Mouse (Mus musculus) heart, adult 2 months (tissue): Measurements from ENCODE around the gene Atpif1. TPM values are rescaled to one million over a fixed set of nuclear protein-coding genes. Genes with fewer than 3 reads are reported as not detected.
"Not testable (repeated sequence)": the region's sequence is repeated elsewhere in the genome, so short reads cannot be mapped to it uniquely, and the experiment has no call there.

ENCODE experiments used
- DNase-seq, 2 experiments: peaks; one replicate each; pipeline ENCODE4 v3.0.0; 2021
- H3K27ac ChIP-seq: fragments of 200-600 bp; 2 replicates; pipeline ENCODE4 v1.8.1; 2022
- H3K27me3 ChIP-seq: fragments of 200-500 bp; 2 replicates; pipeline ENCODE4 v1.6.1; 2012; ENCODE audit warnings: mild to moderate bottlenecking, low read length, inconsistent platforms, mixed read lengths; ENCODE audit not compliant: control insufficient read depth, insufficient read depth
- H3K36me3 ChIP-seq: fragments of 200-500 bp; 2 replicates; pipeline ENCODE4 v1.6.1; 2012; ENCODE audit warnings: low read length, inconsistent platforms; ENCODE audit not compliant: control insufficient read depth, insufficient read depth
- H3K4me1 ChIP-seq: fragments of 200-500 bp; 2 replicates; pipeline ENCODE4 v1.6.1; 2011; ENCODE audit warnings: low read length; ENCODE audit not compliant: control insufficient read depth, insufficient read depth
- H3K4me3 ChIP-seq: fragments of 200-600 bp; 2 replicates; pipeline ENCODE4 v1.8.1; 2022
- H3K79me2 ChIP-seq: fragments of 200-500 bp; replicated peaks from 2 replicates; pipeline ENCODE4 v1.6.1; 2012; ENCODE audit warnings: mild to moderate bottlenecking, inconsistent platforms, low read length, moderate library complexity, mixed read lengths; ENCODE audit not compliant: control insufficient read depth, insufficient read depth
- H3K9ac ChIP-seq: fragments of 200-500 bp; 2 replicates; pipeline ENCODE4 v1.6.1; 2012; ENCODE audit warnings: low read depth, mild to moderate bottlenecking, control low read depth, inconsistent platforms, low read length, mixed read lengths
- CTCF ChIP-seq: fragments of 200-600 bp; IDR thresholded peaks from 2 replicates; pipeline ENCODE4 v1.8.1; 2022; ENCODE audit warnings: antibody characterized with exemption, mild to moderate bottlenecking, moderate library complexity
- EP300 ChIP-seq: fragments of 200-500 bp; IDR thresholded peaks from 2 replicates; pipeline ENCODE4 v1.6.1; 2011; ENCODE audit warnings: low read depth, low read length, control low read depth; ENCODE audit not compliant: insufficient read depth
- POLR2A ChIP-seq: fragments of 200-500 bp; IDR thresholded peaks from 2 replicates; pipeline ENCODE4 v1.6.1; 2011; ENCODE audit warnings: mild to moderate bottlenecking, low read depth, low read length, control low read depth; ENCODE audit not compliant: insufficient read depth
- WGBS: fragments of 180-500 bp; shearing (Covaris S2); methylation state at CpG from one replicate; pipeline ENCODE4 v1.1.7; 2018; 5-methylcytosine and 5-hydroxymethylcytosine counted together
- intact Hi-C: fragments of 180-260 bp; cut with DNase I; formaldehyde crosslinking; loops from one replicate; pipeline ENCODE4 v1.15.1; 2025
- polyA plus RNA-seq: library from polyadenylated mRNA; depleted of rRNA; stranded (reverse); fragments of >200 nt; gene quantifications from 2 replicates; pipeline ENCODE4 v1.2.3, GENCODE M21; 2012; rRNA removed
- total RNA-seq, 2 experiments: library from RNA; stranded (reverse); gene quantifications; 2 replicates each; pipeline ENCODE4 v1.2.3; 2021

Atpif1 gene
- total and polyA plus RNA-seq, 3 experiments, result 146 to 299 (median 287) TPM

DNA sequence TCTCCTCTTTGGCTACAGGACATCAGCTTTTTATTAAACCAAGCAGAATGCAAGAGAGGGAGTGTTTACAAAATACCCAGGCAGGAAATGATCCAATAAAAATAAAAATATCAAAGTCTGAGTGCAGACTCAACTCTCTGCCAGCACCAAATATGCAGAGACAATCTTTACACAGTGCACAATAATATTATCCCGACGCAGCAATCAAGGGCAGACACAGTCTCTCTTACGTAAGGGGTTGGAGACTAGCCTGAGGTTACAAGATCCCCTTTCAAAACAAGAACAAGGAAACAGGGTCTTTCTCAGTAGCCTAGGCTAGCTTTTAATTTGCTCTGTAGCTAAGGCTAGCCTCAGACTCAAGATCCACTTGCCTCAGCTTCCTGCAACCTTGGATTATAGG, 44.9 kb downstream of the Atpif1 start:
- Histone ChIP-seq H3K79me2 (no peaks in the 10 kb centered on the region), H3K4me1 (no peaks in the 10 kb centered on the region; the same call in none of the 2 replicates), H3K27ac (no peak overlapping the region), H3K27me3 (no peaks in the 10 kb centered on the region), H3K9ac (no peak overlapping the region), H3K36me3 (no peaks in the 10 kb centered on the region), H3K4me3 (no peak overlapping the region)
- WGBS, result 62% methylated on average over 3 of the region's 3 CpGs
- intact Hi-C loops, result no loop called here
- no peak for TF ChIP-seq CTCF
- no peak for TF ChIP-seq POLR2A
- no peak for TF ChIP-seq EP300
- no peak for DNase-seq

DNA sequence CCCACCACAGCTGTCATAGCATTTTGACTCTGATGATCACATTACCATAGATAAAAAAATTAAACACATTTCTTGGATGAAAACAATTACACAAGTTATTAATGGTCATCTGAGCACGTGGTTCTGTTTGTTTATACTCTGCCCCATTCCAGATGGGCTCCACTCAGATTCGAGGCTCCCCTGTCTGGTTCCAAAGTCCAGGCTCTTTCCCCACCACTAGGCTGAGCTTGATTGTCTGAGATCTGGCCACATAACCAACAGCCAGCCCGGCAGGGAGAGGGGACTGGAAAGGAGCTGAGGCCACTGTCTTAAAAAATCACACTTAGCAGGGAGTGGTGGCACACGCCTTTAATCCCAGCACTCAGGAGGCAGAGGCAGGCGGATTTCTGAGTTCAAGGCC, 48.6 kb downstream of the Atpif1 start:
- WGBS, result 69% methylated on average over 5 of the region's 5 CpGs

DNA sequence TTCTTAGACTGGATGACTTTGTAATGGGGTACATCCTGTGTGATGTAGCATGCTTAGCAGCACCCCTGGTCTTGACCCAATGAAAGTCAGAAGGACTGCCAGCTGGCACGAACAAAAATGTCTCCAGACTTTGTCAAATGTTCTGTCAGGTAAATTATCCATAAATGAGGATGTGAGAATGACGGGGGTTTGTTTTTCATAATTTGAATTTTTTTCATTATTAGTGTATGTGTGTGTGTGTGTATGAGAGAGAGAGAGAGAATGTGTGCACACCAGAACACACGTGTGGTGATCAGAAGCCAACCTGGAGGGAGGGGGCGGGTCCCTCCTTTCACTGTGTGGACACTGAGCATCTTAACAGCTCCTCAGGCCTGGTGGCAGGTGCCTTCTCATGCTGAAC, 49.2 kb downstream of the Atpif1 start:
- no peak overlapping the region for H3K9ac ChIP-seq
- TF ChIP-seq POLR2A (no peak), CTCF (no peak), EP300 (no peak)
- H3K27ac ChIP-seq, result no peak overlapping the region
- intact Hi-C loops, result no loop called here
- 78% methylated on average over 4 of the region's 4 CpGs for WGBS
- H3K4me3 ChIP-seq, result no peak overlapping the region
- H3K79me2 ChIP-seq, result no peaks in the 10 kb centered on the region
- no peaks in the 10 kb centered on the region; the same call in 1 of the 2 replicates for H3K4me1 ChIP-seq
- H3K36me3 ChIP-seq, result no peaks in the 10 kb centered on the region
- no peak for DNase-seq
- no peaks in the 10 kb centered on the region for H3K27me3 ChIP-seq

More for the DNA sequence above, 48.6 kb downstream of the Atpif1 start:
- Histone ChIP-seq H3K4me3 (no peak overlapping the region), H3K4me1 (no peaks in the 10 kb centered on the region; the same call in 1 of the 2 replicates), H3K27me3 (no peaks in the 10 kb centered on the region), H3K27ac (no peak overlapping the region), H3K79me2 (no peaks in the 10 kb centered on the region), H3K9ac (no peak overlapping the region), H3K36me3 (no peaks in the 10 kb centered on the region)
- TF ChIP-seq EP300, result no peak
- no peak for TF ChIP-seq POLR2A
- no peak for TF ChIP-seq CTCF
- no peak for DNase-seq
- intact Hi-C loops, result no loop called here

DNA sequence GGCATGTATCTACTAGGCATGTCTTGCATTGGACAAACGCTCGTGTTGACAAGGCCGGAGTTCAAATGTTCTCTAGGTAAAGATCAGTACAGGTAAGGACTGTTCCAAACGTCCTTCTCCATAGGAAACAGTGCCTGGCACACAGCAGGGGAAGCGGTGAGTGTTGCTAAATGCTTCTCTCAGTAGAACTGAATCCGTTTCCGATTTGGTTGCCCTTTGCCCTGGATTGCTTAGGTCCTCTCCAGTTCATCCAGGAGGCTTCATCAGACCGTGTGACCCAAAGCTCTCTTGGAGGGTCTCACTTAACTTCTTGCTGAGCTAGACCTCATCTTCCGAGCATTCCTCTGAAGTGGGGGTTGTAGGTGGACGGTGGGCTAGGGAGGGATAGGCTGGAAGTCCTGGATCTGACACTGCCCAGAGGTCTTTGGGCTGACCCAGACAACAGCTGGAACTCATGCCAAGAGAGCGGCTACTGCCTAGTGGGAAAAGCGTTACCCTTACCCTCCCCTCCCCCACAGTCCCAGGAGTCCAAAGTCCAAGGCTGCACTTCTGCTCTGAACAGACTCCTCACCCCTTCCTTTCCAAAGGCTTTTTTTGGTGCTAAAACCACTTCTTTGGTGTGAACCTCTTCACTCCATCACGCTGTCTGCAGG, 50.4 kb downstream of the Atpif1 start:
- DNase-seq, result no peak
- no peak for TF ChIP-seq EP300
- no peak for TF ChIP-seq CTCF
- TF ChIP-seq POLR2A, result no peak

DNA sequence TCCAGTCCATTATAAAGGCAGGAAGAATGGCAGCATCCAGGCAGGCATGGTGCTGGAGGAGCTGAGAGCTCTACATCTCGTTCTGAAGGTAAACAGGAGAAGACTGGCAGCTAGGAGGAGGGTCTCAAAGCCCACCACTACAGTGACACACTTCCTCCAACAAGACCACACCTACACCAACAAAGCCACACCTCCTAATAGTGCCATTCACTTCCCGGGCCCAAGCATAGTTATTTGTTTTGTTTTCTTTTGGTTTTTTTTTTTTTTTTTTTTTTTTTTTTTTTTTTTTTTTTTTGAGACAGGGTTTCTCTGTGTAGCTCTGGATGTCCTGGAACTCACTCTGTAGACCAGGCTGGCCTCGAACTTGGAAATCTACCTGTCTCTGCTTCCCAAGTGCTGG, 51.4 kb downstream of the Atpif1 start:
- H3K27me3 ChIP-seq, H3K9ac ChIP-seq, H3K27ac ChIP-seq, H3K4me3 ChIP-seq, H3K79me2 ChIP-seq, DNase-seq, H3K4me1 ChIP-seq, intact Hi-C loops, H3K36me3 ChIP-seq: not testable (repeated sequence)
- WGBS, result 66% methylated on average over 3 of the region's 3 CpGs

More for the DNA sequence above, 50.4 kb downstream of the Atpif1 start:
- H3K27ac ChIP-seq, result no peak overlapping the region
- 56% methylated on average over 13 of the region's 13 CpGs for WGBS
- H3K27me3 ChIP-seq, result no peaks in the 10 kb centered on the region
- H3K4me1 ChIP-seq, result no peaks in the 10 kb centered on the region
- intact Hi-C loops, result no loop called here
- H3K9ac ChIP-seq, result no peak overlapping the region
- no peak overlapping the region for H3K4me3 ChIP-seq
- no peaks in the 10 kb centered on the region for H3K36me3 ChIP-seq
- no peaks in the 10 kb centered on the region for H3K79me2 ChIP-seq

Other genes with a start within 250 kb of the Atpif1 start
- gene Rab42, start 230.3 kb downstream of the Atpif1 start, total RNA-seq, result 1 to 10 TPM in 1 of 2 experiments, under 1 TPM in 1; 0.73 to 1.1 TPM
- 3.8 and 4.2 TPM in 2 replicates for gene Rab42, start 230.3 kb downstream of the Atpif1 start, polyA plus RNA-seq
- 10 to 100 TPM; 21.3 to 24.6 TPM for gene Trnau1ap, start 204.1 kb downstream of the Atpif1 start, total RNA-seq
- gene Trnau1ap, start 204.1 kb downstream of the Atpif1 start, polyA plus RNA-seq, result 14.8 and 14.9 TPM in 2 replicates
- 1 to 10 TPM; 6.6 to 7.5 TPM for gene Rcc1, start 180.1 kb downstream of the Atpif1 start, total RNA-seq
- 5.1 and 5.2 TPM in 2 replicates for gene Rcc1, start 180.1 kb downstream of the Atpif1 start, polyA plus RNA-seq
- 10 to 100 TPM; 22.3 to 22.4 TPM for gene Phactr4, start 111.2 kb downstream of the Atpif1 start, total RNA-seq
- gene Phactr4, start 111.2 kb downstream of the Atpif1 start, polyA plus RNA-seq, result 8.7 and 10.1 TPM in 2 replicates
- 1 to 10 TPM; 3.5 to 4.5 TPM for gene Med18, start 69.7 kb downstream of the Atpif1 start, total RNA-seq
- gene Med18, start 69.7 kb downstream of the Atpif1 start, polyA plus RNA-seq, result 2.1 and 2.2 TPM in 2 replicates
- 1 to 10 TPM; 2.5 to 3.3 TPM for gene Sesn2, start 23.2 kb downstream of the Atpif1 start, total RNA-seq
- 3.4 and 4.3 TPM in 2 replicates for gene Sesn2, start 23.2 kb downstream of the Atpif1 start, polyA plus RNA-seq
- 10 to 100 TPM; 53.3 to 58.8 TPM for gene Dnajc8, start 1.9 kb upstream of the Atpif1 start, total RNA-seq
- gene Dnajc8, start 1.9 kb upstream of the Atpif1 start, polyA plus RNA-seq, result 29.1 and 40.0 TPM in 2 replicates
- gene Ptafr, start 30.4 kb upstream of the Atpif1 start, total RNA-seq, result 1 to 10 TPM; 1.7 to 1.8 TPM
- 3.1 and 4.4 TPM in 2 replicates for gene Ptafr, start 30.4 kb upstream of the Atpif1 start, polyA plus RNA-seq
- 10 to 100 TPM; 29.8 to 31.8 TPM for gene Eya3, start 105.3 kb upstream of the Atpif1 start, total RNA-seq
- gene Eya3, start 105.3 kb upstream of the Atpif1 start, polyA plus RNA-seq, result 26.6 and 41.7 TPM in 2 replicates
- 1 to 10 TPM; 1.2 to 2.9 TPM for gene Xkr8, start 198.9 kb upstream of the Atpif1 start, total RNA-seq
- gene Xkr8, start 198.9 kb upstream of the Atpif1 start, polyA plus RNA-seq, result 1.6 and 3.3 TPM in 2 replicates
- gene Smpdl3b, start 223.6 kb upstream of the Atpif1 start, total RNA-seq, result under 1 TPM; 0.82 to 0.86 TPM
- gene Smpdl3b, start 223.6 kb upstream of the Atpif1 start, polyA plus RNA-seq, result 1.3 TPM in 2 replicates
- gene Rpa2, start 234.7 kb upstream of the Atpif1 start, total RNA-seq, result 10 to 100 TPM; 10.5 to 12.4 TPM
- gene Rpa2, start 234.7 kb upstream of the Atpif1 start, polyA plus RNA-seq, result 9.9 and 14.9 TPM in 2 replicates